Mouse (Mus musculus): ENCODE results near the gene Kcne1. TPM values are rescaled to one million over a fixed set of nuclear protein-coding genes. Genes with fewer than 3 reads are reported as not detected.

Kcne1 gene
- polyA plus RNA-seq, 1 experiment from 2014 or later = not detected

DNA sequence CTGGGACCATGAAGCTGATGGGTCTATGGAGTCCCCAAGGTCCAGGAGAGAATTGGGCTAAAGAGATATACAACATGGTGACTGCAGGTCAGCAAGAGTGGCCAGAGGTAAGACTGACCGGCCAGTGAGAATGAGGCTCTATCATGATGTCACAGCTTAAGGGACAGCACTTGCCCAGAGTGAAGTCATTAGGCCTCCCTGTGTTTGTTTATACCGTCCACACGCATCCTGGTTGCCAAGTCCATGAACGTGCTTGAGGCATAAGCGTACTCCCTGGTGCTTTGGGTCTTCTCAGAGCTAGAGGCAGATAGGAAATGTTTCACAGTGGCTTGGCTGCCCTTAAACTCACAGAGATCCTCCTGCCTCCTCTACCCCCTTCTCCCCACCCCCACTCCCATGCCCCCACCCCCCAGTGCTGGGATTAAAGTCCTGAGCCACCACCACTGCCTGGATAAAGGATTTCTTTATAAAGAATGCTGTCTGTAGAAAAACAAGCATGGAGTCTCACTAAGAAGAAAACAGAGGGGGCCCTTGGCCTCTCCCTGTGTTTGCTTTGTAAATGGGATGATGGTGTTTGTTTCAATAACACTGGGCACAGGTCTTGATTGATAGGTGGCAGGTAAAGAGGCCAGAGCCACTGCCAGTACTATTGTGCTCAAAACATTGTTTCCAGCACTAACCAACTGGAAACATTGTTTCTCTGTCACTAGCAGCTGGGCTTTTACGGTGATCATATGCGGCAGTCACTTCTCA is 34.8 kb downstream of the Kcne1 start:
- Histone ChIP-seq H3K4me1 (0 out of 2 replicates have a peak, but pooled peaks cover 12% of the 10 kb centered on the region), H3K27me3 (replicated peaks) (no peaks in the 10 kb centered on the region), H3K4me3 (no peak overlapping the region), H3K9me3 (no peaks in the 10 kb centered on the region), H3K9ac (no peak overlapping the region), H3K27ac (no peak overlapping the region), H3K36me3 (no peaks in the 10 kb centered on the region), H3K4me2 (replicated peaks) (no peak overlapping the region)
- ATAC-seq (ENCODE audit: low FRiP score, low read depth) = no peak
- WGBS = 37% methylated on average over 7 of the region's 7 CpGs

DNA sequence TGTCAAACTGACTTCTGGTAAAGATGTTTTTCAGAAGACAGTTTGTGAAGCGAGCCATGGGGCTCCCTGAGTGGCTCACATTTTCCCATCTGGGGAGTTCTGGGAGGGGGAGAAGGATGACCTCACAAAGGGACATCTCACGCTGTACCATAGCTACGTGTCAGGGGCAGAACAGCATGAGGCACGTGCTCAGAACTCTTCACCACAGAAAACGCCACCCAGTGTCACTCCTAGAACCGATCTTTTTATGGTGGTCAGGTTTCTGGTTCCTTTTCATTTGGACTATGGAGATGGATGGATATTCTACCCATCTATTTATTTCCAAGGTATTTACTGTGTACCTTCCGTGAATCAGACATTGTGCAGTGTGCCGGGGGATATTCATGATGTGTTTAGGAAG is 37.9 kb downstream of the Kcne1 start, which contains the start of gene Fam243:
TSS of gene Fam243 (minus strand) at position 101 of the 400 bp plus-strand sequence.
- Histone ChIP-seq H3K9me3 (no peaks in the 10 kb centered on the region), H3K4me2 (replicated peaks) (no peak within 1 kb of the TSS), H3K27me3 (replicated peaks) (no peaks in the 10 kb centered on the region), H3K27ac (no peak within 1 kb of the TSS), H3K36me3 (no peaks in the 10 kb centered on the region), H3K4me1 (0 out of 2 replicates have a peak, but pooled peaks cover 12% of the 10 kb centered on the region), H3K4me3 (no peak within 1 kb of the TSS), H3K9ac (no peak within 1 kb of the TSS)
- WGBS = 89% methylated on average over 8 of the region's 8 CpGs
- ATAC-seq (ENCODE audit: low FRiP score, low read depth) = no peak

DNA sequence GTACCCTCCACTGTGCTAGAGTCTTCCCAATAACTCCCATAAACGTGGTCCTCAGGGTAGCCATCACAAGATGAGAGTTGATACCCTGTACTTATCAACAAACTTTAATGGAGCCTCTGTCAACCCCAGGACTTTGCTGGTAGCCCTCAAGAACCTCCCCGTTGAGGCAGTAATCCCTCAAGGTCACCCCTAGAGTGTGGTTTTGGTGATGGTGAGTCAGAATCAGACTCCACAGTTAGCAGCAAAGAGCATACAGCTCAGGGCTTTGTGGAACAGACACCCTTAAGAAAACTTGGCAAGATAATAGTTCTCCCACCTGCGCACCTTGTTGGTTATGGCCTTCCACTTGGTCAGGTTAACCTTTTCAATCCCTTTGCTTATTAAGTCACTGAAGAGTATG is 38.9 kb downstream of the Kcne1 start:
- Histone ChIP-seq H3K4me2 (replicated peaks) (no peak overlapping the region), H3K27me3 (replicated peaks) (no peaks in the 10 kb centered on the region), H3K9ac (no peak overlapping the region), H3K27ac (no peak overlapping the region), H3K36me3 (no peaks in the 10 kb centered on the region), H3K4me3 (no peak overlapping the region), H3K4me1 (0 out of 2 replicates have a peak, but pooled peaks cover 12% of the 10 kb centered on the region), H3K9me3 (no peaks in the 10 kb centered on the region)
- 85% methylated on average over 3 of the region's 3 CpGs for WGBS
- ATAC-seq (ENCODE audit: low FRiP score, low read depth) = no peak

DNA sequence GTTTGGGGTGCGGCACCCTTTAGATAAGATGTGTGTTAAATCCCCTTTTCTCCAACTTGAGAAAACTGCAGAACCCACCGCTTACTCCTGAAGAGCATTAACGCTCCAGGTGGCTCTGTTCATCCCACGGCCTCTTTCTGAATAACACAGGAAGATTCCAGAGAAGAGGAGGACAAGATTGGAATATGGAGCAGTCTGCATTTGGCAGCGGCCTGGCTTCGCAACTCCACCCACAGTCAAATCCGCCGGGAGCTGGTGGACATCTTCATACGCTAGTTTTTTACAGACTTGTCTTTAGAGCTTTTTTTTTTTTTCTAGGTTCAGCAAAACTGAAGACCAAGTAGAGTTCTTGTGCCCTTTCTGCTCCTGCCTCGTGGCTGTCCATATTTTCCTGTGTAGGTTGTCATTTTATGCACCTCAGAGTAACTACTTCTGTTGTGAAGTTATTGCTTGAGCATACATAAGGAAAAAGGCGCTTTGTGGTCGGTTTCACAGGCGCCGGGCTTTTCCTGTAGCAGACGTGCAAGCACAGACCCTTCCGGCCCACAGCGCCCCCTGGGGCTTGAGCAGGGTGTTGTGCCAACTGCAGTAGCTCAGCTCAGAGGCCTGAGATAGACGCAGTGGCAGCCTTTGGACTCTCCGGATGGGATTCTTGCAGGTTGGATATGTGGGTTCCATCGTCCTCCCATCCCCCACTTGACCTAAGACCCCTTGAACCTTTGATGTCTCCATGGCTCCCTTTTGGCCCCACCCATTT is 39.7 kb downstream of the Kcne1 start:
- H3K36me3 ChIP-seq = no peaks in the 10 kb centered on the region
- H3K27ac ChIP-seq = no peak overlapping the region
- ATAC-seq (ENCODE audit: low FRiP score, low read depth) = no peak
- 68% methylated on average over 20 of the region's 20 CpGs for WGBS
- no peak overlapping the region for H3K4me2 ChIP-seq (replicated peaks)
- H3K9me3 ChIP-seq = no peaks in the 10 kb centered on the region
- H3K4me3 ChIP-seq = no peak overlapping the region
- H3K4me1 ChIP-seq = 0 out of 2 replicates have a peak, but pooled peaks cover 6% of the 10 kb centered on the region
- H3K27me3 ChIP-seq (replicated peaks) = no peaks in the 10 kb centered on the region
- no peak overlapping the region for H3K9ac ChIP-seq

DNA sequence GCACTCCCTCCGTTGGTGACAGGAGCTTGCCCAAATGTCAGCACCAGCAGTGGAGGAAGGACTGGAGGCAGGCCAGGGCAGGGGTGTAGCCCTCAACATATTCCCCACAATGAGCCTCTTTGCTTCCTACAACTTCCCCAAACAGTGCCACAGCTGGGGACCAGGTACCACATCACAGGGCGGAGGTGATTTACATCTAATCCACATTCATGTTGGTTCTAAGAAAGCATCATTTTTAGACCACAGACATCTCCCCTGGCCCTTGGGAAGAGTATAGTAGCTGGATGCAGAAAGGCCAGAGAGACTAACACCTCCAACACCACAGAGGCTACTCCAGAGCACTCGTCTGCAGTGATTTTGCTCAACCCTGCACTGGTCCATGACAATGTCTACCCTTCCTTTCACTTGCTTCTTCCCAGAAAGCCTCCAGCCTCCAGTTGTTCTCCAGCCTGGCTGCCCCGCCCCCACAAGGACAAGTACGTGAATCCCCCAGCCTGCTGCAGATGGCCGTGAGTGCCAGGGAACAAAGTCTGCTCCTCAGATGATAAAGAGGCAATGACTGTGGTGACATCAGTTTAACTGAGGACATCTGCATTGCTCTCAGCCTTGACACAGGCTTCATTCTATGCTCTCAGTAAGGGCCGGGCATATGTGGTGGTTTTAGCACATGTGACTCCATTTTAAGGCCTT is 43.1 kb downstream of the Kcne1 start:
- H3K9me3 ChIP-seq = no peaks in the 10 kb centered on the region
- no peak overlapping the region for H3K27ac ChIP-seq
- H3K4me3 ChIP-seq = no peak overlapping the region
- H3K36me3 ChIP-seq = peaks cover 22% of the 10 kb centered on the region
- H3K4me1 ChIP-seq = peaks cover 6% of the 10 kb centered on the region; the same call in 1 of the 2 replicates
- WGBS = 71% methylated on average over 7 of the region's 7 CpGs
- no peak for ATAC-seq (ENCODE audit: low FRiP score, low read depth)
- peak overlapping the region; percentile 40; the same call in 1 of the 2 replicates for H3K9ac ChIP-seq
- no peaks in the 10 kb centered on the region for H3K27me3 ChIP-seq (replicated peaks)
- no peak overlapping the region for H3K4me2 ChIP-seq (replicated peaks)

DNA sequence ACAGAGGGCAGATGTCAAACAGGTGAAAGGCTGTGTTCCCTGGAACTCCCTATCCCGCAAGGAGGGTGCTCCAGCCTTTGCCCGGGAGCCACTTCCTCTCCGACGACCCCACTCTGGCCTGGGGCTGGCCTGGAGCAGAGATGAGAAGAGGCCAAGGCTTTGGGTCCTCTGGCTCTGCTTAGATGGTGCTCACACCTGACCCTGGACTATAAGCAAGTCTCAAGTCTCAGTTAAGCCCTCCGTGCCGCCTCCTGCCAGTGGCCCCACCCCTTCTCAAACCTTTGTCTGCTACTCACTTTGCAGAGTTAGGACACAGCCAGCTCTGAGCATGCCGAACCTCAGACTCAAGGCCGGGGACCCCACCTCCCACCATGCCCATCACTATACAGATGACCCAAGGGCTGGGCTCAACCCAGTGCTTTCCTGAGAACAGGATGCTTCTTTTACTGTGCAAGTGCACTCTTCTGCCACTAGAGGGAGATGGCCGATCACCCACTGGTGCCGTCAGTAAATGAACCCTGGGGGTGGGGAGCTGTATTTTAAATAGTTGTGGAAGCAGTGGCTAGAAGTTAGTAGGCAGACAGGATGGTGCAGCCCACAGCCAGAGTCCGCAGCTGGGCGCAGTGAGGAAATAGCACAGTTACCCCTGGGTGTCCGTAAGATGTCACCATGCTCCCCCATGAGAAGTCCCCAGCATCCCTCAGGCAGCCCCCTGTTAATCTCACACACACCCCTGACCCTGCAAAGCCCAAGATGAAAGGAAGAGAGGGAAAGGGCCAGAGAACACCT is 45.1 kb downstream of the Kcne1 start:
- H3K27ac ChIP-seq = no peak overlapping the region

DNA sequence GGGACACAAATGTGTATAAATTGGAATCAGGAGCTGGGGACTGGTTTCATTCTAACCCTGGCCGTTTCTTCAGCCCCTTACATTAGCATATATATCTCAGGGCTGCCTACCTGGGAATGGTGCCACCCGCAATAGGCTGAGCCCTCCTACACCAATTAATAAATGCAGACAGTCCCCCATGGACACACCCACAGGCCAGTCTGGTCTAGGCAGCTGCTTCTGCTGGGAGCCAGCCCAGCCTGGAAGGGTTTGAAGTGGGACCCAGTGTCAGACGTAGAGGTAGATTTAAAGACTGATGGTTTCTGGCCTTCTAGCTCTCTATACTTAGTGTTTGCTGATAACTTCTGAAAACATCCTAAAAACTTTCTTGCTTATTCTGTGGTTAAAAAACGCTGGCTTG is 50.1 kb downstream of the Kcne1 start:
- H3K36me3 ChIP-seq = peaks cover 65% of the 10 kb centered on the region
- WGBS = 60% methylated on average over 4 of the region's 4 CpGs
- H3K9me3 ChIP-seq = no peaks in the 10 kb centered on the region
- H3K27ac ChIP-seq = no peak overlapping the region
- ATAC-seq (ENCODE audit: low FRiP score, low read depth) = no peak
- H3K9ac ChIP-seq = no peak overlapping the region
- no peak overlapping the region for H3K4me2 ChIP-seq (replicated peaks)
- no peak overlapping the region for H3K4me3 ChIP-seq
- H3K4me1 ChIP-seq = 0 out of 2 replicates have a peak, but pooled peaks cover under 1% of the 10 kb centered on the region
- no peaks in the 10 kb centered on the region for H3K27me3 ChIP-seq (replicated peaks)

More for the DNA sequence above, 45.1 kb downstream of the Kcne1 start:
- Histone ChIP-seq H3K4me2 (replicated peaks) (no peak overlapping the region), H3K36me3 (peaks cover 30% of the 10 kb centered on the region), H3K9ac (no peak overlapping the region), H3K27me3 (replicated peaks) (no peaks in the 10 kb centered on the region), H3K4me3 (no peak overlapping the region), H3K9me3 (no peaks in the 10 kb centered on the region), H3K4me1 (peaks cover 6% of the 10 kb centered on the region; the same call in 1 of the 2 replicates)
- ATAC-seq (ENCODE audit: low FRiP score, low read depth) = peak; percentile 81
- WGBS = 53% methylated on average over 13 of the region's 13 CpGs

DNA sequence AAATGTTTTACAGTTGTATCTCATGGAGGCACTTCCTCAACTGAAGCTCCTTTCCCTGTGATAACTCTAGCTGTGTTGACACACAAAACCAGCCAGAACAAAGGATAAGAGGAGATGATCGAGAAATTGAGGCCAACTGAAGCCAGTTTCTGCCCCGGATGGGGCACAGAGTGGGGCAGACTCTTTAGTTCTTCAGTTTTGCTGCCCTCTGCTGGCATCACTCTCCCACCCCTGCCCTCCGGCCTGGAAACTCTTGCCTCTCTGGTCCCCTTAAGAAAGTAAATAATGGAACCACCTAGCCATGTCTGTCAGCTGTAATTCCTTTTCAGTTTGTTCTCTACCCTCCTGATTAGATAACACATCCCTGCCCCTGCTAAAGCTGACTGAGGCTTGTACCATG is 51.3 kb downstream of the Kcne1 start:
- Histone ChIP-seq H3K9ac (no peak overlapping the region), H3K27me3 (replicated peaks) (no peaks in the 10 kb centered on the region), H3K9me3 (no peaks in the 10 kb centered on the region), H3K4me2 (replicated peaks) (no peak overlapping the region), H3K36me3 (peaks cover 58% of the 10 kb centered on the region), H3K4me3 (no peak overlapping the region), H3K4me1 (no peaks in the 10 kb centered on the region), H3K27ac (no peak overlapping the region)
- no peak for ATAC-seq (ENCODE audit: low FRiP score, low read depth)
- WGBS = 86% methylated on average over 3 of the region's 3 CpGs

DNA sequence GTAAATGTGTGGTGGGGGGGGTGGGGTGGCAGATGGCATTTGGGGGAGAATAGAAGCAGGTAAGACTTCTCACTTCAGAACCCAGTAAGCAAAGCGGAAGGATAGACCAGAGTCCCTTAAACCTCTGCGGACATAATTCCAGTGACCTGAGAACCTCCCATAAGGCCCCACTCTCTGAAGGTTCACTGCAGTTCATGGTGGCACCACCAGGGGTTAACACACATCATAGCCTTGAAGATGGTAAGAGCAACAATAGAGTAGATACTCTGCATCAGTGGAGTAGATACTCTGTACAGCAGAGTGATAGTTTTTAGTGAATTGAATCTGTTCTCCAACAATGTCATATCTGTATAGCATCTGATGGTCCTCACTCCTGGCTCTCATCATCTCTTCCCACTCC is 53.7 kb downstream of the Kcne1 start:
- no peak for ATAC-seq (ENCODE audit: low FRiP score, low read depth)
- Histone ChIP-seq H3K4me3 (no peak overlapping the region), H3K9me3 (no peaks in the 10 kb centered on the region), H3K36me3 (peaks cover 36% of the 10 kb centered on the region), H3K27ac (no peak overlapping the region), H3K27me3 (replicated peaks) (no peaks in the 10 kb centered on the region), H3K9ac (no peak overlapping the region), H3K4me2 (replicated peaks) (no peak overlapping the region), H3K4me1 (peaks cover 12% of the 10 kb centered on the region)
- 93% methylated on average over 2 of the region's 2 CpGs for WGBS

DNA sequence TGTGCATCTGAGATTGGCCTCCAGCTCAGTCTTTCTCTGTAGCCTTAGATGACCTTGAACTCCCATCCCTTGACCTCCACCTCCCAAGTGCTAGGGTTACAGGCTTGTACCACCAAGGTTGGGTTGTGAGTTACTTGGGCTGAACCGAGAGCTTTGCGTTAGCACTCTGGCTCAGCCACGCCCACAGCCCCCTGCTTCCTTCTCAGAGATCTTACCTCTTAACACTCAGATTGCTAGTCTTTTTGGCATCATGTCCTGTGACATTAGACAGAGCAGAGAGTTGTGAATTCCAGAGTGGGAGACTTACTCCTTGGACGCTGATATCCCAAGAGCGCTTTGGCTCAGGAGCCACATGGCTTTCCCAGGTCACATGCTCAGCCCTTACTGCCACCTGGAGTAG is 56.8 kb downstream of the Kcne1 start:
- no peak overlapping the region for H3K27ac ChIP-seq
- H3K4me3 ChIP-seq = no peak overlapping the region
- H3K27me3 ChIP-seq (replicated peaks) = no peaks in the 10 kb centered on the region
- H3K9ac ChIP-seq = peak overlapping the region; percentile 69; the same call in 1 of the 2 replicates
- H3K36me3 ChIP-seq = peaks cover 21% of the 10 kb centered on the region
- H3K4me1 ChIP-seq = peaks cover 12% of the 10 kb centered on the region
- 70% methylated on average over 5 of the region's 5 CpGs for WGBS
- ATAC-seq (ENCODE audit: low FRiP score, low read depth) = no peak
- no peaks in the 10 kb centered on the region for H3K9me3 ChIP-seq
- peak overlapping the region; percentile 86 for H3K4me2 ChIP-seq (replicated peaks)

DNA sequence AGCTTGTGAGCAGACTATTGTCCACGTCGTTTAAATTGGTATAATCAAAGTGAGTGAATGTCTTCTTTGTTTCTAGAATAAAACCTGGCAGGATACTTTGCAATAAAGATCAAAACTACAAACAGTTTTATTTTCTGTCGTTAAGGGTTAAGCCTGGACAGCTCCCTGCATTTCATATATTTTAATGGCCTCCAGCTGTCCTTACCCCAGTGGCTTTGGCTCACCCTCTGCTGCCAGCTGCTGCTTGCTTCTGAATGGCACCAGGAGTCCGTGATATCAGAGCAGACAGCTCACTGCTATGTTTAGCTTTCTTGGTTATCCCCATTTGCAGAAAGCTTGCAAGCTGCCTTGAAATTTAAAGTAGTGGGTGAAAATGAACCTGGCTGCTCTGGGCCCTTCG is 57.3 kb downstream of the Kcne1 start:
- H3K9me3 ChIP-seq = no peaks in the 10 kb centered on the region
- peak overlapping the region; percentile 86 for H3K4me2 ChIP-seq (replicated peaks)
- H3K9ac ChIP-seq = peak overlapping the region; percentile 69
- peak overlapping the region; percentile 62 for H3K4me3 ChIP-seq
- no peak for ATAC-seq (ENCODE audit: low FRiP score, low read depth)
- peaks cover 17% of the 10 kb centered on the region for H3K36me3 ChIP-seq
- peaks cover 12% of the 10 kb centered on the region for H3K4me1 ChIP-seq
- no peaks in the 10 kb centered on the region for H3K27me3 ChIP-seq (replicated peaks)
- no peak overlapping the region for H3K27ac ChIP-seq
- WGBS = 24% methylated on average over 5 of the region's 5 CpGs
